Mouse (Mus musculus): ENCODE measurements around the gene Upk1a.

The Upk1a gene

DNA sequence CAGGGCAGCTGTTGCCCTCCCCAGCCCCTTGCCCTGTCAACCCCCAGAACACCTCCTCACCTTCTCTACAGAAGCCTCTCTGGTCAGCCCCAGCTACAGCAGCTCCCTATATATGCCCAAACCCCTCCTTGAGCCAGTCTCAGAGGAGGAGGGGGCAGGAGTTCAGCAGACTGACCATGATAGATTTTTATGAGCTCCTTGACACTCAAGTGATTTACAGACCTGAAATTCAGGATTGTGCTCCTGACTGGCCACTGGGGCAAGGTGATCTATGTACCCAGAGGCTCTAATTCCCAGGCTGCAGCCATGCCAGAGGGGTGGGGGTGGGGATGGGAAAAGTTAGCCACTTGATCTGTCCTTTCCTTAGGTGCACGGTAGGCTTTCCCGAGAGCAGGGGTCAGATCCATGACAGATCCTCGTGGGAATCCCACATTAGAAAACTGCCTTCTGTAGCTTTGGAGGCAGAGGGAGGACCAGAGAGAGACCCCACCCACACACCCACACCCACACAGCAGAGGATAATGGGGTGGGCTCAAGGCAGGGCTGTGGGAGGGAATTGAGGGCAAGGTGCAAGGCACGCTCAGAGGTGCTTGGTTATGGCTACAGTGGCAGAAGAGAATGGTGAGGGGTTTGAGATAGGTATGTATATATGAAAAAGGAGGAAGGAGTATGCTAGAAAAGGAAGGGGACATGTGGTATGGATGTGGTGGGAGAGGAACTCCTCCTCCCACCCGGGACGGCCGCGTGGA lies at the start of gene Upk1a:
Upk1a (minus strand) TSS at position 194 of the 749 bp plus-strand sequence.
- DNase-seq = no peak

DNA sequence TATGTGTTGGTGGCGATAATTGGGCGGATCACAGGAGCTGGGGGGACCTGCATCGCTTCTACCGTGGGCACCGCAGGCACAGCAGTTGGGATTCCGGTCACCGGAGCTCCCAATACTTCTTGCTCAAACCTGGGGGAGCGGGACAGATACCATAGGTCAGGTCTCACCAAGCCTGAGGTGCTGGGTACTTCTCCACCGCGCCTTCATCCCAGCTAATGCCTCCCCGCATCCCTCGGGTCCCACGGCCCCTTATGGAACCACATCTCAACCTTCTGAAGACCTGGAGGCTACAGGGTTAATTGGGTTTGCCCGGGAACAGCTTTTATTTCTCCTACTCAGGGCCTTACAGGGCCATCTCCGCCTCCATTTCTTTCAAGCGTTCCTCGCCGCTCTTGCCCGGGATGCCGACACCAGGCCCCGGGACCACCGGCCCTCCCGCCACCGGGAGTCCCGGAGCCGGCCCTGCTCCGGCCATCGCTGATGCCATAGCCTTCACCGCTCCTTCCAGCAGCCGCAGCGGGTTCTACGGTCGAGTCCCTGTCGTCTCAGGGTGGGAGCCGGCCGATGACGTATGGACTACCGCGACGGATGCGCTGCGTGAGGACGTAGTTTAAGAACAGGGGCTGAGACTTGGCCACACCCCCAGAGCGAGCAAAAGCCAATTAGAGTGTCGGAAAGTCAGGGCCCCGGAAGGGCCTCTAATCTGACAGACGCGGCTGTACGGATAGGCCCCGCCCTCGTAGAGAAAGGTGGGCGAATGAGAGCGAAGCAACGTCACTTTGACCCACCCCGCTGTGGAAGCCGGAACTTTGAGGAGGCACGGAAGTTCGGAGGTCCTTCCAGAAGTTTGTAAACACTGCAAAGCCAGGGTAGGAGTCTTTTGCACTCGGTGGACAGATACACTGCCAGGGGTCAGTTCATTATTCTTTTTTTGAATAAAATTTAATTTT lies 37.2 kb upstream of the Upk1a start, which contains the start of gene Rbm42:
Rbm42 (minus strand) TSS at position 727 of the 950 bp plus-strand sequence.
- peak; percentile 100 for DNase-seq

GRCm38 (mm10) chr7:30639083-30639482 lies 26.4 kb upstream of the Upk1a start:
- no peak for DNase-seq

DNA sequence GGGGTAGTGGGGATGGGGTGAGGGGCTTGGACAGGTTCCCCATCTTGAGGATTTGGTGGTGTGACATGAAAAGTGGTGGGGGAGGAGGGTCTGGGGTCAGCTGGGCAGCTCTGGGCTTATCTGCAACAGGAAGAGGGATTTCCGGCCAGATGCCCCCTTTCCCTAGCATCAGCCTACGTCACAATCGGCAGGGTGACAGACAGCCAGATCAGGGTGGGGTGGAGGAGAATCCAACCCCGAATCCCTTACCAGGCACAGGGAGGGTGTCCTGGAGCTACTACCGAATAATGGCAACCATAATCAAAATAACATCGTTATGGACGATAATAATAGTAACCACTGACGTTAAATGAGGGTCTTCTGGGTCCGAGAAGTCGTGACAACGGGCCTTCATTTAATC lies 23.7 kb upstream of the Upk1a start:
- DNase-seq = no peak

DNA sequence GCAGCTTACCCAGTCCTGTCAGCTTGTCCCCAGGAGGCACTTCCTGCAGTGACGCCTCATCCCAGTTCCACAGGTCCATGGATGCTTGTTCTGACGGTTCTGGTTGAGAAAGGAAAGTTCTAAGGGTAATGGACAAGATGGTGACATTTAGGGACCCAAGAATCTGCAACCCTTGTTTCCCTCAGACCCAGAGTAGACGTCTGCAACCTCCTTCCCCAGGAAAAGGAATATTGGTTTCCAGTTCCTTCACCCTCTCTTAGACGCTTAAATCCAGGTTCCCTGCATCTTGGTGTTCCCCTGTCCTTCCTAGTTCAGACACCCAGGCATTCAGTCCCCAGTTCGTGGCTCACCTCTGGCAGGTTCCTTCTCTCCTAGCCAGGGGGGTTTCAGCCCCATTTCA lies 23.1 kb upstream of the Upk1a start, which contains the start of gene Etv2:
Etv2 (minus strand) TSS at position 101 of the 400 bp plus-strand sequence.
- DNase-seq = no peak

- DNase-seq = peak; percentile 73
These were observed 22.0 kb upstream of the Upk1a start for GRCm38 (mm10) chr7:30634621-30635020.

DNA sequence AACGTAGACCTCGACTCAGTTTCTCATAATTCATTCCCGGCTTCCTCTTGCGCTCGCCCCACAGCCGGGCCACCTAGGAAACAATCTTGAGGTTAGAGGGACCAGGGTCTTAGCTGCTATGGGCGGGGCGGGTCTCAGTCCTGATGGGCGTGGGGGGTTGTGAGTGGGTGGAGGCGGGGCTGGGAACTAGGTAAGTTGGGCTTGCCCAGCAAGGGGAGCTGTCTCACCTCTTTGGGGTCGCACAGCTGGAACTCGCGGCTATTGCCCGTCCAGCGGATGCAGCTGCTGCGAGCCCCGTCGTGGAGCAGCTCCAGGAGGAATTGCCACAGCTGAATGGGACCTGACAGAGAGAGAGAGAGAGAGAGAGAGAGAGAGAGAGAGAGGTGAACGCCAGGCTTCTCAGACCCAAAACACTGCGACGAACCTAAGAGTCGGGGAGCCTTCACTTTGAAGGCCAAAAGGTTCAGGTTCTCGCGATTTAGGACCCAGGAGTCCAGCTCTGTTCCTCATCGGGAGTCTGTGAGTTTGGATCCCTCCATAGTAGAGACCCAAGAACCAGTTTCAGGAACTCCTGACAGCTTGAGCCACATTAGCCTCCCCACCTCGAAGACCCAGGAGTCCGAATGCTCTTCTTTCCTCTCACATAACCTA lies 21.2 kb upstream of the Upk1a start:
- no peak for DNase-seq

- DNase-seq = no peak
These were observed 16.4 kb upstream of the Upk1a start for GRCm38 (mm10) chr7:30629013-30629412.

DNA sequence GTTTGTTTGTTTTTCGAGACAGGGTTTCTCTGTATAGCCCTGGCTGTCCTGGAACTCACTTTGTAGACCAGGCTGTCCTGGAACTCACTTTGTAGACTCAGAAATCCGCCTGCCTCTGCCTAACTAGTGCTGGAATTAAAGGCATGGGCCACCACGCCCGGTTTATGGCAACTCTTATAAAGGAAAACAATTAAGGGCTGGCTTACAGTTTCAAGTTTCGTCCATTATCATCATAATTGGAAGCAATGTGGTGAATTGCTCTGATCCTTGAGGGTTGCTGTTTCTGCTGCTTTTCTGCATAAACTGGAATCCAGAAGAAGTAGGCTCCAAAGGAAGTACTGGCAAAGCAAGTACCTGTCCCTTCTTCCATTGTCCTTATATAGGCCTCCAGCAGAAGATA lies 14.0 kb upstream of the Upk1a start:
- no peak for DNase-seq

DNA sequence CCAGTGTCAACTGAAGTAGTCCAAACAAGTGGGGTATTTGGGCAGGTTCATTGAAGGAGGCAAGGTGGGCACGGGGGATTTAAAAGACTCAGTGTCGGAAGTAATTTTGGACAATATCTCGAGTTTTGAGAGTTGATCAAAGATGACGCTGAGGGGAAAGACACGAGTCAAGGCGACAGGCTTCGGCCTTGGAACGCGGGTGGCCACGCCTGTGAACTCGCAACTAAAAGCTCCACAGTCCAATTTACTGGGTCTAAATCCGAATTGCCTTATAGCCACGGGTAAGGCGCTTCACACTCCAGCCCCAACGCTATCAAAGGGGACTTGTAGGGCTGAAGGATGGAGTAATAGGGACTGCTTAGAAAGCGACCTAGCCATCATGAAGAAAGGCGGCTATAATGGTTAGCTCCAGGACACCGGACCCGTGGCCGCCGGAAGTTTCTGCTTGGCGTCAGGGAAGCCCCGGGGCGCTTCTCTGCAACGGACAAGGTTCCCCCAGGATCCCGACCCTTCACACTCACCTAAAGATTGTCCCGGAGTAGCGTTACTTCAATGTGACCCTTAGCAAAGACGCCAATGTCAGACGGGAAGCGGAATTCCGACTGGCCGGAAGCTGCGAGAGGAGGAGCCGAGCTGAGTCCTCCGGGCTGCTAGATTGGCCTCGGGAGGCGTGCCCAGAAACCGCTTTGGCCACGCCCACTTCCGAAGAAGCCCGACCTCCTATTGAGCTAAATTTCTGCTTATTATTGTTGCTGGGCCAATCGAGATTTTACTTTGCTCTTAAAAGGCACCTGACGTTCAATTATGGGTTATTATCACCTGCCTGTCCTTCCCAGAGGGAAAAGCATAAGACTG lies 13.1 kb upstream of the Upk1a start, which contains the start of gene Cox6b1:
Cox6b1 (minus strand) TSS at position 622 of the 855 bp plus-strand sequence.
- DNase-seq = peak; percentile 93

- DNase-seq = peak; percentile 36
These were observed 6.6 kb upstream of the Upk1a start for GRCm38 (mm10) chr7:30619202-30619601.

DNA sequence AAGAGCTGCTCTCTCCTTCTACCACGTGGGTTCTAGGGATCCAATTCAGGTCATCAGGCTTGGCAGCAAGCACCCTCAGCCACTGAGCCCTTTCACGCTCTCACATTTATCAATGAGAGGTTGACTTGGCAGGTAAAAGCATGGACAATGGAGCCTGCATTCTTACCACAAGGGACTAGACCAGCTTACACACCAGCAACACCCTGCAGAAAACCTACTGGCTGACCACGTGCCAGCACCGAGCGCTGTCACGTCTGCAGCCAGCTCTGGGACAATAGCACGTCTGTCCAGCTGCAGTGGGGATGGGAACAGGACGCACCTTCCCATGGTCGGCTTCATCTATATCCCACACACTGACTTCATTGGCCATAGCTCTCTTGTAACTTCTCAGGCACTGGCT lies 6.0 kb upstream of the Upk1a start:
- no peak for DNase-seq

- no peak for DNase-seq
These were observed 2.6 kb upstream of the Upk1a start for GRCm38 (mm10) chr7:30615049-30615760.

- DNase-seq = no peak
These were observed 1.8 kb upstream of the Upk1a start for GRCm38 (mm10) chr7:30614454-30614853.

DNA sequence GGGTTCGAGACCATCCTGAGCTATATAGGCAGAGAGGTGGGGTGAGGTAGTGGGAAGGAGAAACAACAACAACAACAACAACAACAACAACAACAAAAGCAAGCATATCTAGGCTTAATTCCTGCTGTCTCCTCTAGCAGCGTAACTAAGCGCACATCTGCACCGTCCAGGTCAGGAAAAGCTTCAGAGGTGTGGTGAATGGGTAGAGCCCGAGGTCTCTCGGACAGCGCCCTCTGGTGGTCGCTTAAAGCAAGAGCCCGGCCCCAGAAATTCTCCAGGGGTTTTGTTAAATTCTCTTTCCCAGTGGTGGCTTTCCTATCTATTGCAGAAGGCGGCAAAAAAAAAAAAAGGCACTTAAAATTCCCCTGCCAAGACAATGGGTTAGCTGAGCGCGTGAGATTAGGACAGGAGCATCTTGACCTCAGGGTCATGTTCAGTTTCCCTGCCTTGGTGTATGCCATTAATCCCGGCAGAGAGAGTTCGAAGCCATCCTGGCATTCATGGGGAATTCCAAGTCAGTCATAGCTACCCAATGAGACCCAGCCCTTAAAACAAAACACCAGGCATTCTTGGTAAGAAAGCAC lies 974 bp upstream of the Upk1a start:
- peak; percentile 74 for DNase-seq

- no peak for DNase-seq
These were observed 2.6 kb downstream of the Upk1a start for GRCm38 (mm10) chr7:30610043-30610442.

DNA sequence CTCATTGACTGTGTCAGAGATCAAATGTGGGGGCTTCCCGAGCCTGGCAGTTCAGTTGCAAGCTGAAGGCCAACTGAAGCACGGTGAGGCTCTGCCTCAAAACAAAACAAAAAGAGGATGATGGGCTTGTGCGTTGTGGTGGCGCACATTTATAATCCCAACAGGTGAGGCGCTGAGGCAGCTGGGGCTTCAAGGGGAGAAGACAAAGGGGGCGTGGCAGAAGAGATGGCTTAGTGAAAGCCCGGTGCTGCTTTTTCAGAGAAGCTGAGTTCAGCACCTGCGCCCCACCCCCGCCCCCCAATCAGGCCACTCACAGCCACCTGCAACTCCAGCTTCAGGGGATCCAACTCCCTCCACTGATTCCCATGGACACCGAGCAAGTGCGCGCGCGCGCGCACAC lies 4.2 kb downstream of the Upk1a start:
- no peak for DNase-seq

- DNase-seq = peak; percentile 80
These were observed 4.8 kb downstream of the Upk1a start for GRCm38 (mm10) chr7:30607706-30608309.

DNA sequence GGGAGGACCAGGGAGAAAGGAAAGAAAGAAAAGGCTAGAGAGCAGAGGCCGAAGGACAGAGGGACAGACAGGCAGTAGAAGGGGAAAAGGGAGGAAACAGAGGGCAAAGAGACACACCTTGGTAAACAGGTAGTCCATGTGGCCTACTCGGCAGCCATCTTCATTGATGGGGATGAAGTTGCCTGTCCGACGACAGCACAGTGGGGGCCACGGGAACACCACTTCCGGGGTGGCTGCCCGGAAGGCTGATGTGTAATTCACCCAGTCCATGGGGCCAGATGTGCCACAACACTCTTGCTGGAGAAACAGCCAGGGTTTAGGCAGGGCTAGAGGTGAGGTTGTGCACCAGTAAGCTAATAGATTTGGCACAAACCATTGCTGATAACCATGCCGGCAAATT lies 7.7 kb downstream of the Upk1a start:
- DNase-seq = no peak

GRCm38 (mm10) chr7:30604424-30604823 lies 8.2 kb downstream of the Upk1a start:
- no peak for DNase-seq

DNA sequence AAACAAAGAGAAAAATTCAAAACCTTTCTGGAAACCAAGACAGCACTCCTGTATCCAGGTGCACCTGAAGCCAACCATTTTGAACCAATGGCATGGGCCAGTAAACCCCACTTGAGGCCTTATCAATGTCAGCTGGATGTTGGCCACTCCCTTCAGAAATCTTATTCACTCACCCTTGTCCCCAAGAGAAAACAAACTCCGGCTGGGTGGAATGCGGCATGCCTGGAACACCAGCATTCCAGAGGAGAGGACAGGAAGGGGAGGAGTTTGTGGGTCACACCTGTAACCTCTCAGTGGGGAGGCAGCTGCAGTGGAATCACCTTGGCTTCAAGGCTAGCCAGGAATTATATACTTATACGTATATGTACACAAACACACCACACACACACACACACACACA lies 10.1 kb downstream of the Upk1a start:
- peak; percentile 80 for DNase-seq
